Mouse (Mus musculus): ENCODE measurements around the gene Atg4c.

Gene Atg4c

DNA sequence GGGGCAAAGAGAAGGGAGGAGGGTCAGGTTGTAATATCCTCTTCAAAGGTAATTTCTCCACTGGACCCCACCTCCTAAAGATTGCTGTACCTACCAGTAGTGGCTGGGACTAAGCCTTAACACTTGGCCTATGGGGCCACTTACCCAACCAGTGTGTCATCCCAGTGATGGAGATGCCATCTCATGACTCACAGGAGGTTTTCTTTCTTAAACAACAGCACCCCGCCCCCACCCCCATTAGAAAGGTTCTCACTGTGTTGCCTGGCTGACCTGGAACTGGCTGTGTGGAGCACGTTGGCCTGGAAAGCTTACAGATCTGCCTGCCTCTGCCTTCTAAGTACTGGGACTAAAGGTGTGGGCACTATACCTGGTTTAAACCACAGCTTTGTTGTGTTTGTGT is 69.5 kb downstream of the Atg4c start:
- DNase-seq (ENCODE audit: low read depth, low spot score): no peak

DNA sequence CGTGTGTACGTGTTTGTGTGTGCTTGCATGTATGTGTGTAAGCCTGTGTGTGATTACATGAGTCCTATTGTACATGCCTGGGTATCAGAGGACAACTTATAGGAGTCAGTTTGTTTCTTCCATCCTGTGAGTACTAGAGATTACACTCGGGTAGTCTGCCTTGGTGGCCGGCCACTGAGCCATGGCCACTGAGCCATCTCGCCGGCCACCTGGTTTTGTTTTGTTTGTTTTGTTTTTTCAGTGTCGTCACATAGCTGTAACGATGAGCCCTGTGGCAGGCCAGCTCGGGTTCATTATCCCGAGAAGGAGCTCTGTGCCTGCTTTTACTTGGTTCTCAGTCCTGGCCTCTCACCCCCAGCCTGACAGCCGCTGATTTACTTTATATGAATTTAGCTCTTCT is 69.9 kb downstream of the Atg4c start:
- no peak for DNase-seq (ENCODE audit: low read depth, low spot score)

GRCm38 (mm10) chr4:99266843-99267445 is 73.2 kb downstream of the Atg4c start:
- DNase-seq (ENCODE audit: low read depth, low spot score): no peak

GRCm38 (mm10) chr4:99272860-99273259 is 79.1 kb downstream of the Atg4c start:
- no peak for DNase-seq (ENCODE audit: low read depth, low spot score)

- DNase-seq (ENCODE audit: low read depth, low spot score): no peak
Measured at GRCm38 (mm10) chr4:99273466-99273865, 79.7 kb downstream of the Atg4c start.

DNA sequence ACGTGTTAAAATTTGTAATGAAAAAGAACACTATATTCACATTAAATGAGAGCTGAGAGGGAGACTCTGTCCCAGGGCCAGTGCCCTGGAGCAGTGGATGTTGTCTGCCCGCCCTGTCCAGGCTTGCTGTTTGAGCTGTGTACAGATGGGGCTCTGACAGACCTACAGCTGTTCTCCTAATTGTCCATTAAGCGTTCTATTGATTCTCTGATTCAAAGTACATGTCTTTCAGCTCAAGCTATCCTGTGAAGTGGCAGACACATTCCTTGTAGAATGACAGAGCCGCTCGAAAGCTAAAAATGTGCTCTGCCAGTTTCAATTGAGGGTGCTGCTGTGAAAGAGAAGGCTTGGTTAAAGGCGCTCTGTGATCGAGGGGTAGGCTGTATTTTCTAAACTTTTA is 80.2 kb downstream of the Atg4c start:
- peak; percentile 9 for DNase-seq (ENCODE audit: low read depth, low spot score)

DNA sequence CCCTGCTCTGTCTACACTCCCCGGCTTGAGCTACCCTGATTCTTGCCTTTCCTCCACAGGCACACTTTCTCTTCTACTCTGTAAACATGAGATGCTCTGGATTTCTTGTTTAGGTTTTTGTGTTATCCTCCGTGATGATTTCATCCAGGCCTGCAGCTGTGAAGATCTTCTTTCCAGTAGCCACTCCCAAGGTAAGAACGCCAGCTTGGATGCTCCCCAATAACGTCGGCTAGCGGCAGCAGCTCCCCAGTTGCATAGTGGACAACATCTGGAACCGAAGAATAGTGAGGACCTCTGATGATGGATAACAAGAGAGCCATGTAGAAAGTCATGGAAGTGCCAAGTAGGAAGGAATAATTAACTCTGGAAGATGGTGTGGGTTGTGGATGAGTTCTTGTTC is 85.1 kb downstream of the Atg4c start:
- no peak for DNase-seq (ENCODE audit: low read depth, low spot score)

GRCm38 (mm10) chr4:99281711-99282110 is 88.0 kb downstream of the Atg4c start:
- no peak for DNase-seq (ENCODE audit: low read depth, low spot score)

GRCm38 (mm10) chr4:99289286-99289685 is 95.6 kb downstream of the Atg4c start:
- no peak for DNase-seq (ENCODE audit: low read depth, low spot score)

GRCm38 (mm10) chr4:99298676-99299075 is 104.9 kb downstream of the Atg4c start:
- peak; percentile 59 for DNase-seq (ENCODE audit: low read depth, low spot score)

- no peak for DNase-seq (ENCODE audit: low read depth, low spot score)
Measured at GRCm38 (mm10) chr4:99304793-99305192, 111.1 kb downstream of the Atg4c start.
